Mouse (Mus musculus) c-Kit-positive CD71-negative TER-119-negative erythroid progenitor cells, embryonic 14.5 days (primary cell): ENCODE results near the gene Patl2.

Source experiments
- DNase-seq: peaks from one replicate; pipeline ENCODE4 v3.0.0-alpha.2; 2013; ENCODE audit warnings: low read depth

Patl2 gene

DNA sequence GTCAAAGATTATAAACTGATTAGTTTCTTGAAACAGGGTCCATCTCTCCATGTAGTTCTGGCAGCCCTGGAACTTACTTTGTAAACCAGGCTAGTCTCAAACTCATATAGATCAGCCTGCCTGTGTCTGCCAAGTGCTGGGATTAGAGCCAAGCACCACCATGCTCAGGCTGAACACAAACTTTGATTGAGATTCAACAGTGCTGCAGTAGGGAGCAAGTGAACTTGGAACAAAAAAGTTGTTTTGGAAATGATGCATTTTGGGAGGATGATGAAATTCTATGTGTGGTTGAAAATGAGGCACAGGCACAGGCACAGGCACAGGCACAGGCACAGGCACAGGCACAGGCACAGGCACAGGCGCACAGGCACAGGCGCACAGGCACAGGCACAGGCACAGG is 13.8 kb downstream of the Patl2 start:
- DNase-seq: no peak

- DNase-seq: no peak
These were observed 14.7 kb downstream of the Patl2 start for GRCm38 (mm10) chr2:122171292-122171691.

- no peak for DNase-seq
These were observed 21.7 kb downstream of the Patl2 start for GRCm38 (mm10) chr2:122164293-122164692.

GRCm38 (mm10) chr2:122163430-122164195 is 22.4 kb downstream of the Patl2 start:
- no peak for DNase-seq

DNA sequence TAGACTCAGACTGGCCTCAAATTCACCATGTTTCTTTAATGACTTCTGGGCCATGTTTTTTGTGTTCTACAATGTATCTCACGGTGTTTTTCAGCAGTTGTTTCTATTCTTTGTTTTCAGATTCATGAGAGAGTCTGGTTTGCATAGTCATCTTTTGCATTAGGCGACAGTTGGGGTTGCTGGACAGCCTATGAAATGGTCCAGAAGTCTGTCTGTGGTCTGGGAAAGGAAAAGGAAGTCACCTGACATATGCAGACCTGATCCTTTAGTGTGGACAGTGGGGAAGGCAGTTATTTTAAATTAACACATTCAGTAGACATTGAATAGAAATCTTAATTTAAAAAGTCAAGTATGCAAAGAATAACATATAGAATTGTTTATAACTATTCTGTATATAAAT is 23.5 kb downstream of the Patl2 start:
- DNase-seq: no peak

DNA sequence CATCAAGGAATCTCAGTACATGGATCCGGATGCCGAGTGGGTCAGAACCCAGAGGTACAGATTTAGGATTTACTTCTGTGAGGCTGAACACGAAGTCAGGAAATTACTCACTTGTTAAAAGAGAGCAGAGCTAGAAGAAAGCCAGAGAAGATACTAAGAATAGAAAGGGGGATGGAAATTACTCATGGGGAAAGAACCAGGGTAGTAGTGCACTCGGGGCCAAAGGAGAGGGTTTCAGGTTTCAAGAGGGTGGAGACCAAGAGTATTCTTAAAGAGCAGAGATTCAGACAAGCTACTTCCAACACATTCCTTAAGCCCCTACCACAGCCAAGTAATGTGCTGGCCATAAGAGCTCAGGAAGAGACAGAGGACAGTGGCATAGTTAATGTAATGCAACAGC is 24.4 kb downstream of the Patl2 start:
- DNase-seq: no peak

DNA sequence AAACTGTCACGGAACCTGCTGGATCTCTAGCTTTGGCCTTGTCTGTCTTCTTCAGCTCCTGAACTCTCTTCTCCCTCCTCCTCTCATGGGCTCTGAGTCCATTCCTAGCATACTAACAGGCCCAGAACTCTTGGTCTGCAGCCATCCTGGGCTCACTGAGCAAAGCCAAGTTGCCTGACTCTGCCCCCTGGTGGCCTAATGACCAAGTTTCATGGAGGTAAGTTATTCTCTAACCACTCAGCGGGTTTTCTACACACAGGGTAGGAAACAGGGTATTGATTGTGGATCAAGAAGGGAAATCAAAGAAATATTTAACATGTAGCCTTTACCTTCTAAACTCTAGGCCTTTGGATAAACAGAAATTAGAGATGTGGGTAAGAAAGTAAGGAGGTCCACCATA is 25.3 kb downstream of the Patl2 start, which contains the start of gene Trim69:
Gene Trim69 (plus strand): TSS at position 21 of the 400 bp plus-strand sequence.
- peak; percentile 70 for DNase-seq

DNA sequence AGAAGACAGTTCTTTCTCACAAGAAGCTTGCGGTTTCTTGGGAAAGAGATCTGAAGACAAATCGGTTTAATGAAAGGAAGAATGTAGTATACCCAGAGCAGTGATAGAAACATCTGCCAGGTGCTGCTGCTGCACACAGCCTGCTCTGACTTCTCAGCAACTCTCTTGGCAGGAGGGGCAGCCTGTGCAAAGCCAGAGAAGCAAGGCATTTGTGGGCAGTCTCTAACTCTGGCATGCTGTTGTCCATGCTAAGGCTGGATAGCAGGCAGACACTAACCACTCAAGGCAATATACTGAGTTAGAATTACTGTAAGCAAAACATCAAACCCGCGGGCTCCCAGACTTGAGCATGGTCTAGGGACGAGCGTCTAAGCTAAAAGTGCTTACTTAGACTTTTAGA is 26.3 kb downstream of the Patl2 start:
- no peak for DNase-seq

GRCm38 (mm10) chr2:122158362-122158802 is 27.6 kb downstream of the Patl2 start:
- DNase-seq: no peak

DNA sequence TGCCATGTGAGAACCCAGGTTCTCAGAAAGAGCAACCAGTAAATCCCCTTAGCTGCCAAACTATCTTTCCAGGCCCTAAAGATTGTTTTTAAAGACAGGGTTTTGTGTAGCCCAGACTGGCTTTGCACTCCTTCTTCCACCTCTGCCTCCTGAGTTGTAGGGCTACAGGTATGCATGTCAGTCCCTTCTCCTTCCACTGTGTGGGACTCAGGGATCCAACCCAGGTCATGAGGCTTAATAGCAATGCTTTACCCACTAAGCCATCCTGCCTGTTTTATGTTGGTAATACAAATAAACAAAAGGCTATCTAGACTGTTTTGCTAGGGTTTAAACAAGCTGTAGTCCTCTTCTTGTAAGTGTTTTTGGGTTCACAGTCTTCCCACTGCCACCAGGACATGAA is 28.4 kb downstream of the Patl2 start:
- no peak for DNase-seq

- DNase-seq: no peak
These were observed 29.8 kb downstream of the Patl2 start for GRCm38 (mm10) chr2:122156051-122156700.

- DNase-seq: no peak
These were observed 30.7 kb downstream of the Patl2 start for GRCm38 (mm10) chr2:122155292-122155691.

DNA sequence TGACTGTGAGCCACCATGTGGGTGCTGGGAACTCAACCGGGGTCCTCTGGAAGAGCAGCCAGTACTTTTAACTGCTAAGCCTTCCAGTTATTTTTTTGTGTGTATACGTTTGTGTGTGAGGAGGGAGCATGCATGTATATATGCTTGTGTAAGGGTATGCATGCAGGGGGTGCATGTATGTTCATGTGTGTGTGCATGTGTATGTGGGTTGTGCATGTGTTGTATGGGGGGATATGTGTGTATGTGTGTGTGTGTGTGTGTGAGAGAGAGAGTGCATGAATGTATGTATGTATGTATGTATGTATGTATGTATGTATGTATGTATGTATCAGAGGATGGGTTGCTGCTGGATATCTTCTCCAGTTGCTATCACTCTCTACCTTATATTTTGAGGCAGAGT is 31.5 kb downstream of the Patl2 start:
- no peak for DNase-seq

GRCm38 (mm10) chr2:122153681-122154365 is 32.2 kb downstream of the Patl2 start:
- no peak for DNase-seq

DNA sequence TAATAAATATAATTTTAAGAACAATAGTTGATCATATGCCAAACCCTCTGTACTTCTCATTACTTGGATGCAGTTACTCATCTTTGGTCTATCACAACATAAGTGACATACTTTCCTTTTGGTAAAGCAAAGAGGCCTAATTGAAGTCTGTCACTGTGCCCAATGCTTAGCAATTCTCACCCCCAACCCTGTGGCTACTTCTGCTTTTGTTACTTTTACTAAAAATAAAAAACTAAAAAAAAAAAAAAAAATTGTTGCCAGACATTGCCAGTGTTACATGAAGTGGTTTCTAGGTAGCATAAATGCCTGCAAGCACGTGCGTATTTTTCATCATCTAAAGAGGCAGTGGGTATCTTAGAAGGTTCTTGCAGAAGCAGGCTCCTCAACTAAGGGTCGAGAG is 33.1 kb downstream of the Patl2 start:
- DNase-seq: no peak

DNA sequence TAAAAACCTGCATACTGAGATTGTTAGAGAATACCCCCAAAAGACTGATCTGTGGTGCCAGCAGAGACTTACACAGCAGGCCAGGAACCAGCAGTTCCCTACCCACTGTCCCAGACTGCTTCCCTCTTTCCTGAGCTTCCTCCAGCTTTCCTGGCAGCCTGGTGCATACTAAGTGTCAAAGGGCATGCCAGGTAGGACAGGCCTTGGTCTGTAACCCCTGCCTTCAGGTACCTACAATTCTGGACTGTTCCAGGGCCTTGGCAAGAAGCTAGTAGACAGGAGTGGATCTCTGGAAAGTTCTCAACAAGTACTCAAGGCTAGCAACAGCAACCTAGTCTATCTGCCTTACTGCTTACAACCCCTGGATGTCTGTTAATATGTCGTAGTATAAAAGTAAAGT is 34.8 kb downstream of the Patl2 start:
- no peak for DNase-seq

DNA sequence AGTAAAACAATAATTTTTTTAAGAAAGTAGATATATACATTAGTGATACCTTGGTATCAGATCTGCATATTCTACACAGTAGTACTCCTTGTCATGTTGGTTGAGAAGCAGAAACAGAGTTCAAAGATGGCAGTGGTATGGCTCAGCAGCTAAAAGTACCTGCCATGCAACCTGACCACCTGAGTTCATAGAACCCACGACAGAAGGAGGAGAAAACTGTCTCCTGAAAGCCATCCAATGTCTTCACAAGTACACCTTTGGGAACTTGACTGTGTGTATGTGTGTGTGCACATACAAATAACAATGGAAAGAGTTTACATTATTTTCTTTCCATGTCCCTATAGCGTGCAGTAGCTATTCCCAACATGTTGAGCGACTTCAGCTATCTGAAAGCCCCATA is 36.3 kb downstream of the Patl2 start:
- no peak for DNase-seq

GRCm38 (mm10) chr2:122149316-122149715 is 36.7 kb downstream of the Patl2 start:
- DNase-seq: no peak

- no peak for DNase-seq
These were observed 37.6 kb downstream of the Patl2 start for GRCm38 (mm10) chr2:122148242-122148917.

- DNase-seq: peak; percentile 97
These were observed 38.3 kb downstream of the Patl2 start, which contains the start of gene B2m for GRCm38 (mm10) chr2:122147508-122148241. Gene B2m, plus strand, starts transcription at chr2:122147686.

GRCm38 (mm10) chr2:122146687-122147086 is 39.3 kb downstream of the Patl2 start:
- no peak for DNase-seq

DNA sequence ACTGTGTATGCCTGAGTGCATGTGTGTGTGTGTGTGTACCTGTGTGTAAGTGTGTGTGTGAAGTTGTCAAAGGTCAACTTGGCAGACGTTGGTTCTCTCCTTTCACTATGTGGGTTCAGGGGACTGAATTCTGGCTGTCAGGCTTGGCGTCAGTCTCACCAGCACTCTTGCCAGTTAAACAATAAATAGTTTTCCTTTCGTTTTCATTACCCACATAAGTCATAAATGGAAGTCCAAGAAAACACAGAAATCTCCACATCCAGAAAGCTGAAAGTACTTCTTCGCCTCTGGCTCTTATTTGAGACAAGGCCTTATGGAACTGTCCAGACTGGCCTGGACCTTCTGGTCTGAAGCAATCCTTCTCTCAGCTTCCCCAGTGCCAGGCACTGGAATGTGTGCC is 40.2 kb downstream of the Patl2 start:
- DNase-seq: no peak
